Mouse (Mus musculus): ENCODE data around the gene Sobp. TPM values are rescaled to one million over a fixed set of nuclear protein-coding genes. Genes with fewer than 3 reads are reported as not detected.

Sobp gene
- polyA plus RNA-seq (2015; fragmentation: Nextera tagmentation; extraction: Ambion mirVana): 0.96 and 1.1 TPM in 2 replicates

GRCm38 (mm10) chr10:43174326-43175155 lies at the start of gene Sobp, which contains the start of gene 9030612E09Rik:
Gene Sobp, minus strand, starts transcription at chr10:43174530.
Gene 9030612E09Rik, plus strand, starts transcription at chr10:43174704.
- no peaks in the 10 kb centered on the region for H3K9me3 ChIP-seq
- peak within 1 kb of the TSS; percentile 72 for H3K4me3 ChIP-seq (replicated peaks)
- H3K4me2 ChIP-seq (replicated peaks): peak within 1 kb of the TSS; percentile 95
- peak within 1 kb of the TSS; percentile 65 for H3K27ac ChIP-seq
- H3K9ac ChIP-seq: peak within 1 kb of the TSS; percentile 62
- peak; percentile 85 for ATAC-seq
- WGBS: under 1% methylated on average over 87 of the region's 91 CpGs
- peaks cover 33% of the 10 kb centered on the region for H3K27me3 ChIP-seq (replicated peaks)
- no peaks in the 10 kb centered on the region for H3K36me3 ChIP-seq
- H3K4me1 ChIP-seq (replicated peaks): 0 out of 2 replicates have a peak, but pooled peaks cover 15% of the 10 kb centered on the region

GRCm38 (mm10) chr10:43223391-43223790 lies 49.1 kb upstream of the Sobp start:
- no peaks in the 10 kb centered on the region for H3K27me3 ChIP-seq (replicated peaks)
- no peak overlapping the region for H3K27ac ChIP-seq
- no peak overlapping the region for H3K9ac ChIP-seq
- H3K4me3 ChIP-seq (replicated peaks): no peak overlapping the region
- H3K9me3 ChIP-seq: no peaks in the 10 kb centered on the region
- no peak overlapping the region for H3K4me2 ChIP-seq (replicated peaks)
- no peak for ATAC-seq
- 92% methylated on average over 2 of the region's 2 CpGs for WGBS
- H3K4me1 ChIP-seq (replicated peaks): peaks cover 6% of the 10 kb centered on the region; the same call in 1 of the 2 replicates
- no peaks in the 10 kb centered on the region for H3K36me3 ChIP-seq

GRCm38 (mm10) chr10:43221659-43222058 lies 47.3 kb upstream of the Sobp start:
- Histone ChIP-seq H3K9ac (peak overlapping the region; percentile 72), H3K27me3 (replicated peaks) (no peaks in the 10 kb centered on the region), H3K27ac (peak overlapping the region; percentile 89), H3K36me3 (no peaks in the 10 kb centered on the region), H3K4me3 (replicated peaks) (peak overlapping the region; percentile 66), H3K9me3 (no peaks in the 10 kb centered on the region), H3K4me2 (replicated peaks) (peak overlapping the region; percentile 77), H3K4me1 (replicated peaks) (peaks cover 6% of the 10 kb centered on the region; the same call in 1 of the 2 replicates)
- ATAC-seq: peak; percentile 75
- under 1% methylated on average over 25 of the region's 25 CpGs for WGBS

GRCm38 (mm10) chr10:43220910-43221625 lies 46.7 kb upstream of the Sobp start, which contains the start of gene Pdss2:
Gene Pdss2, plus strand, starts transcription at chr10:43221486.
- Histone ChIP-seq H3K9ac (peak within 1 kb of the TSS; percentile 72), H3K27me3 (replicated peaks) (no peaks in the 10 kb centered on the region), H3K4me3 (replicated peaks) (peak within 1 kb of the TSS; percentile 66), H3K4me2 (replicated peaks) (peak within 1 kb of the TSS; percentile 77), H3K4me1 (replicated peaks) (peaks cover 6% of the 10 kb centered on the region; the same call in 1 of the 2 replicates), H3K27ac (peak within 1 kb of the TSS; percentile 89), H3K36me3 (no peaks in the 10 kb centered on the region), H3K9me3 (no peaks in the 10 kb centered on the region)
- WGBS: under 1% methylated on average over 50 of the region's 50 CpGs
- peak; percentile 98 for ATAC-seq

GRCm38 (mm10) chr10:43220479-43220878 lies 46.1 kb upstream of the Sobp start:
- H3K9me3 ChIP-seq: no peaks in the 10 kb centered on the region
- peak overlapping the region; percentile 87 for H3K27ac ChIP-seq
- peaks cover 6% of the 10 kb centered on the region; the same call in 1 of the 2 replicates for H3K4me1 ChIP-seq (replicated peaks)
- H3K27me3 ChIP-seq (replicated peaks): no peaks in the 10 kb centered on the region
- H3K9ac ChIP-seq: peak overlapping the region; percentile 72
- H3K36me3 ChIP-seq: no peaks in the 10 kb centered on the region
- no peak for ATAC-seq
- peak overlapping the region; percentile 58 for H3K4me2 ChIP-seq (replicated peaks)
- WGBS: 18% methylated on average over 7 of the region's 7 CpGs
- peak overlapping the region; percentile 66 for H3K4me3 ChIP-seq (replicated peaks)

GRCm38 (mm10) chr10:43217361-43217900 lies 43.1 kb upstream of the Sobp start:
- Histone ChIP-seq H3K27ac (no peak overlapping the region), H3K4me1 (replicated peaks) (peaks cover 6% of the 10 kb centered on the region; the same call in 1 of the 2 replicates), H3K4me3 (replicated peaks) (no peak overlapping the region), H3K36me3 (no peaks in the 10 kb centered on the region), H3K4me2 (replicated peaks) (no peak overlapping the region), H3K9ac (no peak overlapping the region), H3K27me3 (replicated peaks) (no peaks in the 10 kb centered on the region), H3K9me3 (no peaks in the 10 kb centered on the region)
- WGBS: 89% methylated on average over 13 of the region's 13 CpGs
- ATAC-seq: no peak

GRCm38 (mm10) chr10:43211866-43212265 lies 37.5 kb upstream of the Sobp start:
- no peaks in the 10 kb centered on the region for H3K4me1 ChIP-seq (replicated peaks)
- ATAC-seq: no peak
- 37% methylated on average over 6 of the region's 6 CpGs for WGBS

GRCm38 (mm10) chr10:43203865-43204264 lies 29.5 kb upstream of the Sobp start:
- no peaks in the 10 kb centered on the region for H3K4me1 ChIP-seq (replicated peaks)

More at GRCm38 (mm10) chr10:43211866-43212265, 37.5 kb upstream of the Sobp start:
- Histone ChIP-seq H3K27me3 (replicated peaks) (no peaks in the 10 kb centered on the region), H3K9ac (no peak overlapping the region), H3K36me3 (no peaks in the 10 kb centered on the region), H3K27ac (no peak overlapping the region), H3K4me2 (replicated peaks) (no peak overlapping the region), H3K4me3 (replicated peaks) (no peak overlapping the region), H3K9me3 (no peaks in the 10 kb centered on the region)

GRCm38 (mm10) chr10:43200206-43200605 lies 25.9 kb upstream of the Sobp start:
- no peak overlapping the region for H3K27ac ChIP-seq
- no peak for ATAC-seq

More at GRCm38 (mm10) chr10:43203865-43204264, 29.5 kb upstream of the Sobp start:
- H3K27me3 ChIP-seq (replicated peaks): no peaks in the 10 kb centered on the region
- H3K36me3 ChIP-seq: no peaks in the 10 kb centered on the region
- WGBS: 80% methylated on average over 3 of the region's 3 CpGs
- no peak for ATAC-seq
- no peak overlapping the region for H3K4me3 ChIP-seq (replicated peaks)
- no peak overlapping the region for H3K27ac ChIP-seq
- H3K9me3 ChIP-seq: no peaks in the 10 kb centered on the region
- H3K9ac ChIP-seq: no peak overlapping the region
- no peak overlapping the region for H3K4me2 ChIP-seq (replicated peaks)

GRCm38 (mm10) chr10:43180313-43180912 lies 6.1 kb upstream of the Sobp start:
- H3K27me3 ChIP-seq (replicated peaks): peaks cover 12% of the 10 kb centered on the region

More at GRCm38 (mm10) chr10:43200206-43200605, 25.9 kb upstream of the Sobp start:
- 85% methylated on average over 2 of the region's 2 CpGs for WGBS
- Histone ChIP-seq H3K4me3 (replicated peaks) (no peak overlapping the region), H3K4me2 (replicated peaks) (no peak overlapping the region), H3K9ac (no peak overlapping the region), H3K9me3 (no peaks in the 10 kb centered on the region), H3K36me3 (no peaks in the 10 kb centered on the region), H3K27me3 (replicated peaks) (no peaks in the 10 kb centered on the region), H3K4me1 (replicated peaks) (no peaks in the 10 kb centered on the region)

GRCm38 (mm10) chr10:43175156-43175601 lies 849 bp upstream of the Sobp start:
- Histone ChIP-seq H3K36me3 (no peaks in the 10 kb centered on the region), H3K4me3 (replicated peaks) (peak overlapping the region; percentile 72), H3K9ac (peak overlapping the region; percentile 62; the same call in 1 of the 2 replicates), H3K27me3 (replicated peaks) (peaks cover 33% of the 10 kb centered on the region), H3K27ac (0 out of 2 replicates have a peak overlapping the region, but pooled peaks have one; percentile 65), H3K4me2 (replicated peaks) (peak overlapping the region; percentile 95), H3K4me1 (replicated peaks) (0 out of 2 replicates have a peak, but pooled peaks cover 15% of the 10 kb centered on the region), H3K9me3 (no peaks in the 10 kb centered on the region)
- peak; percentile 18 for ATAC-seq
- WGBS: 2% methylated on average over 18 of the region's 18 CpGs

More at GRCm38 (mm10) chr10:43180313-43180912, 6.1 kb upstream of the Sobp start:
- ATAC-seq: no peak
- no peak overlapping the region for H3K27ac ChIP-seq
- WGBS: 63% methylated on average over 5 of the region's 5 CpGs
- no peak overlapping the region for H3K9ac ChIP-seq
- no peaks in the 10 kb centered on the region for H3K36me3 ChIP-seq
- H3K4me3 ChIP-seq (replicated peaks): no peak overlapping the region
- H3K4me2 ChIP-seq (replicated peaks): no peak overlapping the region
- no peaks in the 10 kb centered on the region for H3K9me3 ChIP-seq
- no peaks in the 10 kb centered on the region for H3K4me1 ChIP-seq (replicated peaks)

All from intestine, embryonic 15.5 days (tissue).